Mouse (Mus musculus) liver, adult (tissue): ENCODE data around the gene Nr2e1.

ENCODE experiments used
- GATA4 ChIP-seq: IDR thresholded peaks from 2 replicates; pipeline ENCODE4 v1.6.1; 2014; ENCODE audit warnings: mild to moderate bottlenecking, low read length; ENCODE audit not compliant: insufficient replicate concordance

Gene Nr2e1

DNA sequence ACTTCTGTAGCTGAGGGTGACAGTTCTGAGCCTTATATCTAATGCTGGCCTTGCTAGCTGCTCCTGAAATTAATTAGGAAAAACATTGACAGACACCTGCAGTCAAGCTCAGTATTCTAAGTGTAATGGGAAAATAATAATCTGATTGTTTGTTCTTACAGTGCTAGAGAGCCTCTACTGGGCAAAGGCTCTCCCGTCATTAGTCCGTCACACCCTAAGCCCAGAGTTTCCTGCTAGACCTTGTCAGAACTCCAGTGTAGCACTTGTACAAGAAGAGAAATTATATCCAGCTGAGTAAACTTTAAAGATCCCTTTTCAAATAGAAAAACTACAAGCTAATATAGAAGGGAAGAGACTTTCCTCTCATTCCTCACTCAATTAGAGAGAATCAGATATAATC lies 60.5 kb downstream of the Nr2e1 start:
- TF ChIP-seq GATA4: no peak

DNA sequence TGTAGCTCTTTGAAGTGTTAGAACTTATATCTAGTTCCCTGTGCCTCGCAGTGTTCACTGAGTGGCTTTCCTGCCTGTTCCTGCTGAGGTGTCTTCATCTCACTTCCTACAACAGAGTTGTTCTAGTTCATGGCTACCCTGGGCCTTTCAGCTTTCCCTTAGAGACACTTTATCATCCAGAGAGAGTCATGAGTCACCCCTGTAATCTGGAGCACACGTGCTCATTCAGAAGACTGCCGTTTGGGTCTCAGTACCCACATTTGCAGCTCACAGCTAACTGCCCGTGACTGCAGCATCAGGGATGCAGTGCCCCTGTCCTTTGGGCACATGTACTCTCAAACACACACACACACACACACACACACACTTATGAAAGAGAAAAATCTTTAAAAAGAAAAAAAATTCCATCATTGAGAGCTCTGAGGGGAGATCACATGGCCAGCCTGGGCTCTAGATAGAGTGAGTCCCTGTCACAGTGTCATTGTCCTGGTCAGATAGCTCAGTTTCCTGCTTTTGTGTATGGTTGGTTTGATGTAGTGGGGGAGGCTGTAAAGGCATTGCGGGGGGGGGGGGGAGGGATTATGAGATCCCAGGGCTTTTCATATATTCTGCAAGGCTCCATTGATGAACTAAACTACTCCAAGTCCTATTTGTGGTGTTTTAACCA lies 62.0 kb downstream of the Nr2e1 start:
- TF ChIP-seq GATA4: peak; percentile 31; the same call in 1 of the 2 replicates

DNA sequence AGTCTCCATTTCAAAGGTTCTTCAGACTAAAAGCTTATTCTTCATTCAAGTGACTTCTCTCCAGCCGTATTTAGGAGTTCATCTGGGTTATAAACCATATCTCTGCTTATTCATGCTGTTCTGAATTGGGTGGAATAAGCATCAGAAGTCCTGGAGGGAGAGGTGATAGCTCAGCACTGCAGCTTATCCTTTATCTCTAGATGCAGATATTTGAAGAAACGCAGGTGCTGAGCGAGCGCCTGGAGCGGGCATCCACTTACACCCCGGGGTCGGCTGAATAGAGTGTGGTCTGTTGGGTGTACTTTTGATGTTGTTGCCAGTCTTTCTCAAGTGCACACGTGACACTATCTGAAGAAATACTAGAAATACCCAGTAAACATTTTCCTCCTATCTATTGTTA lies 65.1 kb downstream of the Nr2e1 start:
- TF ChIP-seq GATA4: no peak

DNA sequence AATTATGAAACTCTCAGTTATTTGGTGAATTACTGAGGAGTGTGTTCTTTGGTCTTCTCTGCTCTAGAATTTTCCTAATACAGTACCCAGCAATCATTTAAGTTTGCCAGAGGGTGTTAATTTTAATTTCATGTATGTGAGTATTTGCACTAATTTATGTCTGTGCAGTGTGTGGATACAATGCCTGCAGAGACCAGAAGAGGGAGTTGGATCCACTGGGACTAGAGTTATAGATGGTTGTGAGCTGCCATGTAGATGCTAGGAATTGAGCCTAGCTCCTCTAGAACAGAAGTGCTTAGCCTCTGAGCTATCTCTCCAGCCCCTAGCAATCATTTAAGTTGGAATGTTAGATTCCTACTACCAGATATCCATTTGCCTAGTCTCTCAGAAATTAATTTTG lies 69.3 kb downstream of the Nr2e1 start:
- TF ChIP-seq GATA4: no peak
